Mouse (Mus musculus): ENCODE data around the gene Gtse1.

DNA sequence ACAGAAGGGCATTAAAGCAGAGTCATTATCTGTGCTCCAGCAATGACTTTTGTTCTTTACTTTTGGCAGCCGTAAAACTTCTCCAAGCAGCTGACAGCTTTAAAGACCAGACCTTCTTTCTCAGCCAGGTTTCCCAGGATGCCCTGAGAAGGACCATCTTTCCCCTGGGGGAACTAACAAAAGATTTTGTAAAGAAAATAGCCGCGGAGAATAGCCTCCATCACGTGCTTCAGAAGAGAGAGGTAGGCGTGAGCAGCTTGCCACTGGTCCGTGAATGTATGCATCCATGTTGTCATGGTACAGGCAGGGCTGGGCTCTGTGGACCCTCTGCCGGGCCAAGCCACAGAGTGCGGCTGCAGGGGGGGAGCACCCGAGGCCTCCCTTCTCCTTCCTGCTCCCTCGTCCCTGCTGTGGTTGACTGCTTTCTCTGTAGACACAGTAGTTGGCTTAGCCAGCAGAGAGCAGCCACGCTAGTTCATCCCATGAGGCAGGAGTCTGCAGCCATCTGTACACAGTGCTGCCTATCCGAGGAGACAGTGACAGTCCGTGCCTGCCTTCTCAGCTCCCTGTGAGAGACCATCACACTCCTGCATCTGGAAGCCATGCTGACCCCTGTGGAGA is 33.1 kb downstream of the Gtse1 start:
- TF ChIP-seq CTCF (conservative IDR thresholded peaks at IDR 0.05; ENCODE audit: low read length) (no peak), POU5F1 (IDR thresholded peaks at IDR 0.05; ENCODE audit: borderline replicate concordance, low read length) (no peak), NANOG (IDR thresholded peaks at IDR 0.05; ENCODE audit: borderline replicate concordance, low read length) (no peak)

All from E14TG2a.4 (cell line).